Mouse (Mus musculus): ENCODE results near the gene Gm9507.
"Not testable (repeated sequence)": the region's sequence is repeated elsewhere in the genome, so short reads cannot be mapped to it uniquely, and the experiment has no call there.

Gene Gm9507

GRCm38 (mm10) chr10:77771225-77771624 lies 40.4 kb downstream of the Gm9507 start, which contains the start of gene Gm3238:
TSS of gene Gm3238 (minus strand) at chr10:77771325.
- not testable (repeated sequence) for DNase-seq

- DNase-seq = no peak
These were observed 41.9 kb downstream of the Gm9507 start for GRCm38 (mm10) chr10:77769727-77770126.

Data from lung, postnatal 4 days (tissue).